Mouse (Mus musculus): ENCODE measurements at regions not wholly inside any gene's neighbourhood (a gene's known extent, or its start where the extent isn't known, plus 50 kb on each side); places are given as distances from the start of the nearest gene placed in this dataset.
"Not testable (repeated sequence)": the region's sequence is repeated elsewhere in the genome, so short reads cannot be mapped to it uniquely, and the experiment has no call there.

DNA sequence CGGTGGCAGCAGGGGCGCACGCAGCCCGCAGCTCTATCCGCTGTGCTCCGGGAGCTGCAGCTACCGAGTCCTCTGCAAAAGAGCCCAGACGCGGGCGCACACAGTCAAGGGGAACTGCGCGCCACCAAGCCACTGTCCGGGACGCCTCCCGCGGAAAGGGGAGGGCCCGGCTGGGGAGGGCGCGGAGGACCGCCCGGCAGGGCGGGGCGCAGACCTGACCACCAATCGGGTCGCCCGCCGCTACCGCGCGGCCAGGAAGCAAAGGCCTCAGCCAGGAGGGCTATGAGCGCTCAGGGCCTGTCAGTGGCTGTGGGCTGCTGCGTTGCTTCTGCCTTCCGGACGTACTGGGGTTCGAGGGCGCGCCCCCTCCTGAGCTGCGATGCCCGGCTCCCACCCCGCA is 1034.5 kb downstream of the Gm10330 start:
- DNase-seq (ENCODE audit: low spot score in 2 of 2) = peak in 1 of 2 experiments; percentile 1

DNA sequence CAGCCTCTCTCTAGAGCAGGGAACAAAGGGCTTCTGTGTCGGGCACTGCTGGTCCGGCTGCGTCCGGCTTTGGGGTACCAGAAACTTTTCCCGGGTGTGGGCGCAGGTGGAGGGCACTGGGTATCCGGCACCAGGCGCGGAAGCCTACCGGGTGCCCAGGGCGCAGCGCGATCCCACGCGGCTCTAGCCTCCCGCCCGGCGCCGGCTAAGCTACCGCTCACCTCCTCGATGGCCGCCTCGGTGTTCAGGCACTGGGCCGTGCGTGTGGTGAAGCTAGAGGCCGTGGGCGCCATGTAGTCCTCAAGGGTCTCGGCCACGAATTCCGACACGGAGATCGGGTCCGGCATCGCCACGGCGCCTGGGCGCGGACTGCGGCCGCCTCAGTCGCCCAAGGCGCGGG is 1035.0 kb downstream of the Gm10330 start:
- DNase-seq (ENCODE audit: low spot score in 2 of 2) = not testable (repeated sequence)
